Mouse (Mus musculus): ENCODE measurements around the gene Vezf1. TPM values are rescaled to one million over a fixed set of nuclear protein-coding genes. Genes with fewer than 3 reads are reported as not detected.

The Vezf1 gene
- total RNA-seq, 1 experiment from 2014 or later = 42.6 TPM

- ATAC-seq (replicated peaks; ENCODE audit: low read depth, poor library complexity, severe bottlenecking) = peak; percentile 90
Observed at GRCm38 (mm10) chr11:88091949-88092348, 23.9 kb downstream of the Vezf1 start.

DNA sequence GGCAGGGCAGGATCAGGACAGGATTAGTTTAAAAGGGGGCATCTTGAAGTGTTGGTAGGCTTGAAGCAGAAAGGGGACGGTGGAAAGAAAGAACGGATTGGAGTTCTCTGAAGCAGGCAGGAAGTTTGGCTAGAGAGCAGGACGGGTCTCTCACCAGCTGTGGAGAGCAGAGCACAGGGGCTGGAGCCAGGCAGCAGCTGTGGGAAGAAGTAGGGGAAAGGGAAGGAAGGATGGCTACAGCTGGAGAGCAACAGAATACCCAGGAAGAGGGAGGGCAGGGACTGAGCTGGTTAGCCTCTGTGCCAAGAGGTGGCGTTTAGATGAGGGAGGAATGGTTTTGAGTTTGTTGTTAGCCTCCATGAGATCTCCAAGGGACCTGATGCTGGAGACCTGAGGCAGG, 29.1 kb downstream of the Vezf1 start:
- ATAC-seq (replicated peaks; ENCODE audit: low read depth, poor library complexity, severe bottlenecking) = no peak; the same call in 1 of the 2 replicates

DNA sequence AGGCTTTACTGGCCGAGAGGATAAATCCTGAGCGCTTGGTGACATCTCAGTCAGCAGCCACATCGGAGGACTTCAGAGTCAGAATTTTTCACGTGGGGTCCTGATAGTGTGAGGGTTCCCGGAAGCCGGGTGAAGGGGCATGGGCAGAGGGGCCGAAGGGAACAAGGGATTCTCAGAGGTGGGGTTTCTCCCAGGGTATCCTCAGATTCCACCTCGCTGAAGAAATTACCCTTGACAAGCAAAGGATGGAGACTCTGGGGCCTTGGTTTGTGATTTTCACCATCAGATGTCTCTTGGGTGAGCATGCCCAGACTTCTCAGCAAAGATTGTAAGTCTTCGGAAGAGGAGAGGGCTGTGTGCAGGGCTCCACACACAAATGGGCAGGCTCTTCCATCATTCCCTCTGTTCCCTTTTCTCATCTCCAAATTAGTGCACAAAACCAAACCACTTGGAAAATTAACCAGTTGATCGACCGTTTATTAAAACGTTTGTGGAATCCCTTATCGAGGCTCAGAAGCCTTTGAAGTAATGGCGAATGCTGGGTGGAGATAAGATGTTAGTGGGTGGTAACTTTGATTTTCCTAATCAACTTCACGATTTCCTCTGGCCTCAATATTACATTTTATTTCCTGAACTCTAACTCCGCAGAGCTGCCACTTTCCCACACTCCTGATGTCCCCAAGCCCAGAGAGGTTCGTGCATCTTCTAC, 30.1 kb downstream of the Vezf1 start, which contains the start of gene Cuedc1:
Cuedc1 (plus strand) TSS at position 38 of the 709 bp plus-strand sequence.
- no peak for ATAC-seq (replicated peaks; ENCODE audit: low read depth, poor library complexity, severe bottlenecking)

GRCm38 (mm10) chr11:88098787-88099598, 30.9 kb downstream of the Vezf1 start:
- ATAC-seq (replicated peaks; ENCODE audit: low read depth, poor library complexity, severe bottlenecking) = peak; percentile 48

GRCm38 (mm10) chr11:88099599-88100023, 31.5 kb downstream of the Vezf1 start:
- ATAC-seq (replicated peaks; ENCODE audit: low read depth, poor library complexity, severe bottlenecking) = no peak

GRCm38 (mm10) chr11:88100170-88100569, 32.1 kb downstream of the Vezf1 start:
- ATAC-seq (replicated peaks; ENCODE audit: low read depth, poor library complexity, severe bottlenecking) = no peak

GRCm38 (mm10) chr11:88103214-88103941, 35.3 kb downstream of the Vezf1 start:
- ATAC-seq (replicated peaks; ENCODE audit: low read depth, poor library complexity, severe bottlenecking) = 0 out of 2 replicates have a peak, but pooled peaks have one; percentile 3

DNA sequence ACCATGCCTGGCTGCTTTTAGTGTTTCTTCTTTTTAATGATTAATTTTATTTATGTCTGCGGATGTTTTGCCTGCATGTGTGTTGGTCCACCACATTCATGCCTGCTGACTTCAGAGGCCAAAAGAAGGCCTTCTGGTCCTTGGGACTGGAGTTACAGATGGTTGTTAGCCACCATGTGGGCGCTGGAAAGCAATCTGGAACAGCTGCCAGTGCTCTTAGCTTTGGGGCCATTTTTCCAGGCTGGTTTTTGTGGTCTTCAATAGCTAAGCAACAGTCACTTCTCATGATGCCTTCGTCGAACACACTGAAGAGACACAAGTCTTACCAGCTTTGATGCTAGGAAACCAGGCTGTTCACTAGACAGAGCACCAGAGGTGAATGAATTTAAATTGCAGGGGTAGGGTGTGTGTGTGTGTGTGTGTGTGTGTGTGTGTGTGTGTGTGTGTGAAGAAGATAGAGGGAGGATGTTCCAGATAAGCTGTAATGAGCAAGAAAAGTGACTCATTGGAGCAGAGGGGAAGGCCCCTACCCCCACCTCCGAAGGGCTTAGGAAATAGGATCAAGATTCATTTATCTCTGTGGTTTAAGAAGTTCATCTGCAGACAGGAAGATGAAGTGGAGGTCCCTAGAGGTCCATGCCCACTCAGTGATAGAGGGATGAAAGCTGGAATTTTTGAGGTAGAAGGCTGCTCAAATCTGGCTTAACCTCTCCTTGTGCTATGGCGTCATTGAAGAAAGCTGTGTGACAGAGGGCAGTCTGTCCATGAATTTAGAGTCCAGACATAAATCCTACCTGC, 37.6 kb downstream of the Vezf1 start:
- ATAC-seq (replicated peaks; ENCODE audit: low read depth, poor library complexity, severe bottlenecking) = no peak

DNA sequence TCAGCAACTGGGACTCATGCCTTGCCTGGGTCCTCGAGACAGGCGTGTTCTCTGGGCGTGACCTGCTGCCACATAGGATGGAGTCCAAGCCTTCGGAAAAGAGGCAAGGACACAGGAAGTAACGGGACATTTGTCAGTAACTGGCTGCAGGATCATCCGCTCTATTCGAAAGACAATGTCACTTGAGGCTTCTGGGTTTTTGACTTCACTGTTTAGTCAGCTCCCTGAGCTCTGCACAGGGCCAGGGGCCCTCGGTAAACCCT, 38.1 kb downstream of the Vezf1 start:
- ATAC-seq (replicated peaks; ENCODE audit: low read depth, poor library complexity, severe bottlenecking) = no peak

- peak; percentile 88 for ATAC-seq (replicated peaks; ENCODE audit: low read depth, poor library complexity, severe bottlenecking)
Observed at GRCm38 (mm10) chr11:88107365-88107764, 39.3 kb downstream of the Vezf1 start.

- no peak for ATAC-seq (replicated peaks; ENCODE audit: low read depth, poor library complexity, severe bottlenecking)
Observed at GRCm38 (mm10) chr11:88110031-88110594, 42.0 kb downstream of the Vezf1 start.

DNA sequence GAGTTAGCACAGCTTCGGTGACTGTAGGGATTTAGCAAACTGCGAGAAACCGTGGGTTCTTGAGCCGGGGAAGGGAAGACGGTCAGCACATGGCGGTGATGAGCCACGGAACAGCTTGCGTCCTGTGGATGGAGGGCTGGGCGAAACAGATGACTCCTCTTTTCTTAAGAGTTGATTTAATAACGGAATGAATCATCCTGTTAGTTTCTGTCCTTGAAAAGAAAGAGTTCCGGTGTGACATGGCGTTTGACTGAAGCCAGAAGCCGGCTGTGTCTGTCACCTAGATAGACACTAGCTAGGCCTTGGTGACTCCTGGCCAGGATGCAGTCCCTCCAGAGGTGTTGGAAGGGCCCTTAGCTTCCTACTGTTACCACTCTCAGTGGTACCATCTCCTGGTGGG, 44.0 kb downstream of the Vezf1 start:
- ATAC-seq (replicated peaks; ENCODE audit: low read depth, poor library complexity, severe bottlenecking) = no peak

GRCm38 (mm10) chr11:88112677-88113333, 44.7 kb downstream of the Vezf1 start:
- no peak for ATAC-seq (replicated peaks; ENCODE audit: low read depth, poor library complexity, severe bottlenecking)

- ATAC-seq (replicated peaks; ENCODE audit: low read depth, poor library complexity, severe bottlenecking) = no peak
Observed at GRCm38 (mm10) chr11:88113543-88114271, 45.6 kb downstream of the Vezf1 start.

DNA sequence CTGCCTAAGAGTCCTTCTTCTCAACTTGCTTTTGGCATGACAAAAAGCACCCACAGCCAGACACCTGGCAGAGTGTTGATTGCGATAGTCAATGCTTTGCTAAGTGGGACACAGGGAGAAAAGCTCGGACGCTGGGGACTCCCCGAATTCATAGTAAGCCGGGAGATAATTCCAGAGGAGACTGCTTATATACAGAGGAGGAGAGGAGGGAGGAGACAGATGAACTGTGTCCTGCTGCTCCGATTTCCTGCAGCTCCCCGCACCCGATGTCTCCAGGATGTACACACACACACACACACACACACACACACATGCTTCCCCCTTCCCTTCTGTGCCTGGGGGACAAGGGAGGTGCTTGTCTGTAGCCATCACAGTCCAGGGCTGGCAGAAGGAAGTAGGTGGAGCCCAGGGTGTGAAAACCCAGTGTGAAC, 46.8 kb downstream of the Vezf1 start:
- ATAC-seq (replicated peaks; ENCODE audit: low read depth, poor library complexity, severe bottlenecking) = peak; percentile 76

DNA sequence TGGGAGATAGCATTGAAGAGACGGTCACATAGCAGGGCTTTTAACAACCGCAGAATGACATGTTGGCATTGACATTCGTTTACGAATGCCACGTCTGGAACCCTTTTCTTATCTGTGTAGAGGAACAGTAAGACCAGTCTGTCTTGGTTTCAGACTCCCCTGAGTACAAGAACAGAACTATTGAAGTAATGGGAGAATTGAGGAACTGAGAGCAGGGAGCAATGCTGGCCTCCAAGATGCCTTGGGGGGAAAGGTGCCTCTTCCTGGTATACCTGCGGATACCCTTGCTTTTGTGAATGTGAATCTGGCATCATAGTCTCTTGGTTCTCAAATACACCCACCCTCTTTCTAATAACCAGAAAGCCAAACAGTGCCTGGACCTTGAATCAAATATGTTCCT, 48.5 kb downstream of the Vezf1 start:
- ATAC-seq (replicated peaks; ENCODE audit: low read depth, poor library complexity, severe bottlenecking) = peak; percentile 26; the same call in 1 of the 2 replicates

DNA sequence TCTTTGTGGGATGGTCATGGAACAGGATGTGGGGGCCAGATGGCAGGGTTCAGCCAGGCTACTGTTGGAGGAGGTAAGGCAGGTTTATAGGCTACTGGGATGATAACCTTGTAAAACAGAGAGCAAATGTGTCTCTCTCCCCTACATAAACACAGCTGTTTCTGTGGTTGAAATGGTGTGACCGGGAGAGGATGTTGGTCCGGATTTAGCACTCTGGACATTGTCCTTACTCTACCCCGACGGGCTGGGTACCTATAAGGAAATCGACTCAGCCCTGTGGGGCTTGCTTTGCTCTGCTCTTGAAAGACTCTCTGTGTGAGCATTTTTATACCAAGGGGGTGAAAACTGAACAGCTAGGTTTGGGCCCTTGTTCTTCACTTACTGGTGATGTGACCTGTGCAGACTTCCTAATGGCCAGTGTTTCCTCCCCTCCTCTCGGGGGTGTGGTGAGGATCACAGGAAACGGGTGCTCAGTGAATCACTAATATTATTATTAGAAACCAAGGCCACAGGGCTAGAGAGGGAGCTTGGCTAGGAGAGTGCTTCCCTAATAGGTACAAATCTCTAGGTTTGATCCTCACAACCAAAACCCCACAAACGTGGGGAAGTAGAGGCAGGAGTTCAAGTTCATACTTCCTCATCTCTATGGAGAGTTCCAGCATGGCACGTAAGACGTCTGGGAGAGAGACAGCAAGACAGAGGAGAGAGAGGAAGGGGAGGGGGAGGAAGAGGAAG, 49.4 kb downstream of the Vezf1 start:
- ATAC-seq (replicated peaks; ENCODE audit: low read depth, poor library complexity, severe bottlenecking) = no peak

- no peak for ATAC-seq (replicated peaks; ENCODE audit: low read depth, poor library complexity, severe bottlenecking)
Observed at GRCm38 (mm10) chr11:88118091-88118440, 50.0 kb downstream of the Vezf1 start.

Data from common myeloid progenitor, adult 5-6 weeks (primary cell).